Mouse (Mus musculus): ENCODE measurements at regions not wholly inside any gene's neighbourhood (a gene's known extent, or its start where the extent isn't known, plus 50 kb on each side); places are given as distances from the start of the nearest gene placed in this dataset.

GRCm38 (mm10) chr4:51885460-51885859, 553.6 kb upstream of the Smc2 start:
- no peak for TF ChIP-seq CTCF (IDR thresholded peaks at IDR 0.05; ENCODE audit: control insufficient read depth, insufficient read depth, insufficient read length)
- no peak for TF ChIP-seq CEBPB (IDR thresholded peaks at IDR 0.05; ENCODE audit: low read depth)

Data from C2C12 (cell line).